Mouse (Mus musculus): ENCODE measurements around the gene Per2. TPM values are rescaled to one million over a fixed set of nuclear protein-coding genes. Genes with fewer than 3 reads are reported as not detected.
A peak's percentile ranks its signal among the peaks of the same experiment; 100 is the strongest.

Per2 gene
- total and polyA plus RNA-seq, 2 experiments from 2014 or later, result 3.8 to 10.5 TPM

DNA sequence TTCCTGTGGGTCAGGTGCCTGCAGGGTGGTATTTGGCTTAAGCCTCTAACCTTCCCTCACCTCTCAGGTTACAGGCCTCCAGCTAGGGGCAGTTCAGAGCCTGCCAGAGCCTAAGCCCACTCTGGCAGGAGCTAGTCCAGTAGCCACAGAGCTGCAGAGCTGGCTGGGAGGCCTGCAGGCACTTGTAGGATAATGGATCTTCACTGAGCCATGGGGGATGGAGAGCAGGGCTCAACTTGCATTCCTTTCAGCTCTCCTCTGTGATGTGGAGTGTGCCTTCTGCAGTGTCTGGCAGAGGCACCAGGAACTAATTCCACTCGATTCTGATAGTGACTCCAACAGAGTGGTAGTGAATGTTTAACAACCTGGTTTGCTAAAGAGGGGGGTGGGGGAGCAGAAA, 6.1 kb upstream of the Per2 start:
- no peaks in the 10 kb centered on the region for H3K36me3 ChIP-seq (ENCODE audit: insufficient read depth, low read length)

DNA sequence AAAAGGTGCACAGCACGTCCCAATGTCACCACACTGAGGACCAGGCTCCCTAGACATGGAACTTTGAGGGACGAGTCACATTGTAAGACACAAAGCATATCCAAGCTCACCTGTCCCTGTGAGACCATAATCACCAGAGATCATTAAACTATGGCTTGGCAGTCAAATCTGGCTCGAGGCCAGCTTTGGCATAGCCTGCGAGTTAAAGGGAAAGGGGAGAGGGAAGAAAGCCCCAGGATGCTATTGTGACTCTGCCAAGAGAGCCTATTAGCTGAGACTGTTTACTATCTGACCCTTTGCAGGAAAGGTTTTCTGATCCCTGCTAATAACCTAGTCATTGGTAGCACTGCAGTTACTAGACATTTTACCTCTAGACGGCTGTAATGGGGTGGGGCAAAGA, 5.3 kb upstream of the Per2 start:
- H3K27me3 ChIP-seq (ENCODE audit: insufficient read depth, low read length), result no peaks in the 10 kb centered on the region
- no peak overlapping the region for H3K4me3 ChIP-seq (ENCODE audit: low read depth, low read length)
- H3K4me1 ChIP-seq (ENCODE audit: insufficient read depth, low read length), result peaks cover 3% of the 10 kb centered on the region; the same call in 1 of the 2 replicates
- WGBS, result 41% methylated on average over 5 of the region's 5 CpGs
- H3K4me2 ChIP-seq (ENCODE audit: low read depth, low read length, poor library complexity, severe bottlenecking), result no peak overlapping the region
- TF ChIP-seq CTCF (IDR thresholded peaks at IDR 0.05), result no peak
- ATAC-seq (ENCODE audit: low FRiP score) (no peak), DNase-seq (ENCODE audit: low spot score) (peak; percentile 19)
- no peak overlapping the region for H3K9ac ChIP-seq (replicated peaks; ENCODE audit: low read length, poor library complexity, severe bottlenecking)
- no peaks in the 10 kb centered on the region for H3K9me3 ChIP-seq (ENCODE audit: low read length)
- H3K36me3 ChIP-seq (ENCODE audit: insufficient read depth, low read length), result no peaks in the 10 kb centered on the region
- H3K27ac ChIP-seq (ENCODE audit: low read depth, low read length), result no peak overlapping the region

More for the DNA sequence above, 6.1 kb upstream of the Per2 start:
- WGBS, result 4% methylated on average over 1 of the region's 1 CpGs
- Histone ChIP-seq H3K4me3 (ENCODE audit: low read depth, low read length) (no peak overlapping the region), H3K9ac (replicated peaks; ENCODE audit: low read length, poor library complexity, severe bottlenecking) (no peak overlapping the region), H3K4me1 (ENCODE audit: insufficient read depth, low read length) (no peaks in the 10 kb centered on the region), H3K27me3 (ENCODE audit: insufficient read depth, low read length) (no peaks in the 10 kb centered on the region), H3K9me3 (ENCODE audit: low read length) (no peaks in the 10 kb centered on the region), H3K4me2 (ENCODE audit: low read depth, low read length, poor library complexity, severe bottlenecking) (no peak overlapping the region), H3K27ac (ENCODE audit: low read depth, low read length) (no peak overlapping the region)
- ATAC-seq (ENCODE audit: low FRiP score), result no peak
- no peak for DNase-seq (ENCODE audit: low spot score)
- no peak for TF ChIP-seq CTCF (IDR thresholded peaks at IDR 0.05)

DNA sequence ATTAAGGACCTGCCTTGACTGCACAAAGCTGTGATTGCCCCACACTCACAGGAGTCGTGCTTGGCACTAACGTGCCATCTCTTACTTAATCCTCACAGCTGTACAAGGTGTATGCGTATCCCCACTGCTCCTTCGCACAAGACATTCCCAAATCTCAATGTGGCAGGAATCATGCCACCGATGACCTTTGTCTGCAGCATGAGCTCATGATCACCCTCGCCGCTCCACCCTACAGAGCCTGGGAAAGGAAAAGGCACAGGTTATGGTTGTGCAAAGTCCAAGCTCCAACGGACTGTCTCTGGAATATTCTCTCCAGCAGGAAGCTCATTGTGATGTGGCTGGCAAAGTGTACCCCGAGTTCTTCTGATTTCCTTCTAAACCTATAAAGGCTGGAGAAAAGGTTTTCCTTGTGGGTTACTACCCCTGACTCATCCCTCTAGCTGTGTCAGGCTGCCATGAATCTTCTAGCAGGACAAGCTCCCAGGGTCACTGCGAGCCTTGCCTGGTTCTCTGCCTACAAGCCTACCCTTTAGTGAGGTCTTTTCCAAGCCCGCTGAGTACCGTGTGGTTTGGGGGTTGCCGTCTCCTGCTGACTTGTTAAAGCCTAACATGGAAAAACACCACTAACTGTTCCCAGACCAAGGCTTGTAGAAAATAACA, 4.3 kb upstream of the Per2 start:
- Histone ChIP-seq H3K36me3 (ENCODE audit: insufficient read depth, low read length) (no peaks in the 10 kb centered on the region), H3K4me1 (ENCODE audit: insufficient read depth, low read length) (peaks cover 3% of the 10 kb centered on the region; the same call in 1 of the 2 replicates), H3K4me3 (ENCODE audit: low read depth, low read length) (no peak overlapping the region), H3K27ac (ENCODE audit: low read depth, low read length) (no peak overlapping the region), H3K4me2 (ENCODE audit: low read depth, low read length, poor library complexity, severe bottlenecking) (no peak overlapping the region), H3K9ac (replicated peaks; ENCODE audit: low read length, poor library complexity, severe bottlenecking) (no peak overlapping the region), H3K27me3 (ENCODE audit: insufficient read depth, low read length) (no peaks in the 10 kb centered on the region), H3K9me3 (ENCODE audit: low read length) (no peaks in the 10 kb centered on the region)
- no peak for TF ChIP-seq CTCF (IDR thresholded peaks at IDR 0.05)
- WGBS, result 89% methylated on average over 13 of the region's 13 CpGs
- ATAC-seq (ENCODE audit: low FRiP score) (no peak), DNase-seq (ENCODE audit: low spot score) (no peak)

DNA sequence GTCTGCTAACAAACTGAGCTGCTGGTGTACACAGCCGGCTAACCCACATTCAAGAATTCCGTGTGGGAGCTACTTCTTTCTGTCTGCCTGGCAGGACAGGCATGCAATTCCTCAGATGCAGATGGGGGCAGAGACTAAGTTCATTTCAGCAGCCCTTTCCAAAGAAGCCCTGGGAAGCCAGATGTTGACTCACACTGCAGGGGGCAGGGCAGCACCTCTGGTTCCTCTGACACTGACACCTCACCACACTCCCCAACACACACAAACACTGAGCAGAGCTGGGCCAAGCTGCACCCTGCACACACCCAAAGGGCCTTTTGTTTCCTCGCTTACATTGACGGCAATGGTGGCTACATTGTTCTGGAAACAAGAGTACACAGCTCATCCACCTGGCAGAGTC, 1.4 kb upstream of the Per2 start:
- H3K4me2 ChIP-seq (ENCODE audit: low read depth, low read length, poor library complexity, severe bottlenecking), result no peak overlapping the region
- H3K27ac ChIP-seq (ENCODE audit: low read depth, low read length), result no peak overlapping the region
- no peak overlapping the region for H3K9ac ChIP-seq (replicated peaks; ENCODE audit: low read length, poor library complexity, severe bottlenecking)
- no peaks in the 10 kb centered on the region for H3K9me3 ChIP-seq (ENCODE audit: low read length)
- H3K27me3 ChIP-seq (ENCODE audit: insufficient read depth, low read length), result no peaks in the 10 kb centered on the region
- H3K4me3 ChIP-seq (ENCODE audit: low read depth, low read length), result no peak overlapping the region
- DNase-seq (ENCODE audit: low spot score) (no peak), ATAC-seq (ENCODE audit: low FRiP score) (no peak)
- H3K36me3 ChIP-seq (ENCODE audit: insufficient read depth, low read length), result no peaks in the 10 kb centered on the region
- WGBS, result 36% methylated on average over 4 of the region's 4 CpGs
- no peak for TF ChIP-seq CTCF (IDR thresholded peaks at IDR 0.05)
- peaks cover 14% of the 10 kb centered on the region; the same call in 1 of the 2 replicates for H3K4me1 ChIP-seq (ENCODE audit: insufficient read depth, low read length)

DNA sequence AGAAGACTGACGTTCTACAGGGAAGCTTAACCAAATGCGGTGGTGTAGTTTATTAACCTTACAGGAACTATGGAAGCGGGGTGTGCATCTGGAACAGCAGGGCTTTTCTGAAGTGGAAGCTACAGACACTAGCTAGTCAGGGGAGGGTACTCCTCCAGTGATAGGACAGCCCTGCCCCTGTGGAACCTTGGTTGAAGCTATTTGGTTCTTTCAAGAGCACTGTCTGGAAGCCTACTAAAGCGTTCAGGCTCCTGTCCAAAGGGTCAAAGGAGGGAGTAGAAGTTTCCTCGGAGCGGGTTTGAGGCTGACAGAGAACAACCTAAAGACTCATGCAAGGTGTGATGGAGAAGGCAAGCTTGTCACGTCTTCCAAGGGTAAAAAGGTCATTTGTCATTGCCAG, 945 bp upstream of the Per2 start:
- Histone ChIP-seq H3K4me1 (ENCODE audit: insufficient read depth, low read length) (peaks cover 14% of the 10 kb centered on the region; the same call in 1 of the 2 replicates), H3K27me3 (ENCODE audit: insufficient read depth, low read length) (no peaks in the 10 kb centered on the region), H3K27ac (ENCODE audit: low read depth, low read length) (peak overlapping the region; percentile 65), H3K9me3 (ENCODE audit: low read length) (no peaks in the 10 kb centered on the region), H3K36me3 (ENCODE audit: insufficient read depth, low read length) (no peaks in the 10 kb centered on the region), H3K9ac (replicated peaks; ENCODE audit: low read length, poor library complexity, severe bottlenecking) (0 out of 2 replicates have a peak overlapping the region, but pooled peaks have one; percentile 52), H3K4me3 (ENCODE audit: low read depth, low read length) (peak overlapping the region; percentile 77), H3K4me2 (ENCODE audit: low read depth, low read length, poor library complexity, severe bottlenecking) (peak overlapping the region; percentile 73)
- 41% methylated on average over 7 of the region's 7 CpGs for WGBS
- TF ChIP-seq CTCF (IDR thresholded peaks at IDR 0.05), result no peak
- no peak for ATAC-seq (ENCODE audit: low FRiP score)
- DNase-seq (ENCODE audit: low spot score), result no peak

DNA sequence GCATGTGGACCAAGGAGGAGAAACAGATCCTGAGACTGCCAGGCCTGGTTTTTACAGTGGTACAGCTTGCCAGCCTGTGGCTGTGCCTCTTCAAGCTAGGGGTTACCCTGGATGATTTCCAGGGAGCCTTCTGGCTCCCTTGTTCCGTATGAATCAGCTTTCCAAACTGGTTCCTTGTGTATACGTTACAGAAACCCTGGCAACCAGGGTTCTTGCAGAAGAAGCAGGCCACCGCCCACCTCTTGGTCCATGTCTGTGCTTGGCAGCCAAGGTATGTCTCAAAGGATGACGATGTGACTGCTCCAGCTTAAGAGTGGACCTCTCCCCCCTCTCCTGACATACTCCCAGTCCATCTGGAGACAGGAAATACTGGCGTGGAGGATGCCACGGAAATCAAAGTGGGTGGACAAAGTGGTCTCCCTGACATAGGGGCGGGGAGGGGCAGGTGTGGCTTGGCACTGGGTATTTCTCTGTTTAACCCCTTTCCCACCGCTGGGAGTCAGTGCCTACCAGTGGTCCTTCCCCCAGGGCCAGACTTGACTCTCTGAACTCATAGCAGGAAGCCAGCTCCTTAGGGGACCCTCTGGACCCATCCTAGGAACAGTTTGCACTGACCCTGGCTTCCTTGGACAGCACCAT, 782 bp downstream of the Per2 start:
- ATAC-seq (ENCODE audit: low FRiP score), result peak; percentile 5; the same call in 1 of the 2 replicates
- Histone ChIP-seq H3K4me3 (ENCODE audit: low read depth, low read length) (peak overlapping the region; percentile 77), H3K9ac (replicated peaks; ENCODE audit: low read length, poor library complexity, severe bottlenecking) (peak overlapping the region; percentile 74), H3K36me3 (ENCODE audit: insufficient read depth, low read length) (no peaks in the 10 kb centered on the region), H3K4me1 (ENCODE audit: insufficient read depth, low read length) (peaks cover 14% of the 10 kb centered on the region; the same call in 1 of the 2 replicates), H3K4me2 (ENCODE audit: low read depth, low read length, poor library complexity, severe bottlenecking) (peak overlapping the region; percentile 80), H3K27me3 (ENCODE audit: insufficient read depth, low read length) (no peaks in the 10 kb centered on the region), H3K27ac (ENCODE audit: low read depth, low read length) (peak overlapping the region; percentile 75), H3K9me3 (ENCODE audit: low read length) (no peaks in the 10 kb centered on the region)
- peak; percentile 16; the same call in 1 of the 2 replicates for TF ChIP-seq CTCF (IDR thresholded peaks at IDR 0.05)
- WGBS, result 21% methylated on average over 8 of the region's 8 CpGs
- DNase-seq (ENCODE audit: low spot score), result peak; percentile 94
